Mouse (Mus musculus): Measurements from ENCODE around the gene Abhd16b.
A peak's percentile ranks its signal among the peaks of the same experiment; 100 is the strongest.

Abhd16b gene

GRCm38 (mm10) chr2:181493156-181493927 is at the start of gene Abhd16b:
Abhd16b (plus strand) TSS chr2:181493206.
- no peak for DNase-seq (ENCODE audit: low spot score)

- no peak for DNase-seq (ENCODE audit: low spot score)
Observed at GRCm38 (mm10) chr2:181452181-181452580, 40.8 kb upstream of the Abhd16b start.

- DNase-seq (ENCODE audit: low spot score) = no peak
Observed at GRCm38 (mm10) chr2:181453274-181453673, 39.7 kb upstream of the Abhd16b start.

GRCm38 (mm10) chr2:181455899-181456298 is 37.1 kb upstream of the Abhd16b start:
- no peak for DNase-seq (ENCODE audit: low spot score)

GRCm38 (mm10) chr2:181457831-181458230 is 35.2 kb upstream of the Abhd16b start:
- DNase-seq (ENCODE audit: low spot score) = peak; percentile 51

GRCm38 (mm10) chr2:181458411-181459152 is 34.4 kb upstream of the Abhd16b start:
- DNase-seq (ENCODE audit: low spot score) = peak; percentile 51

GRCm38 (mm10) chr2:181459153-181459672 is 33.8 kb upstream of the Abhd16b start, which contains the start of gene Zbtb46:
Zbtb46 (minus strand) TSS chr2:181459426.
- peak; percentile 88 for DNase-seq (ENCODE audit: low spot score)

GRCm38 (mm10) chr2:181459673-181460621 is 33.1 kb upstream of the Abhd16b start:
- DNase-seq (ENCODE audit: low spot score) = peak; percentile 83

GRCm38 (mm10) chr2:181461536-181462100 is 31.4 kb upstream of the Abhd16b start:
- no peak for DNase-seq (ENCODE audit: low spot score)

GRCm38 (mm10) chr2:181462604-181463003 is 30.4 kb upstream of the Abhd16b start:
- no peak for DNase-seq (ENCODE audit: low spot score)

- DNase-seq (ENCODE audit: low spot score) = peak; percentile 56
Observed at GRCm38 (mm10) chr2:181463008-181463738, 29.8 kb upstream of the Abhd16b start.

- DNase-seq (ENCODE audit: low spot score) = no peak
Observed at GRCm38 (mm10) chr2:181465423-181465822, 27.6 kb upstream of the Abhd16b start.

GRCm38 (mm10) chr2:181470285-181470684 is 22.7 kb upstream of the Abhd16b start:
- no peak for DNase-seq (ENCODE audit: low spot score)

- DNase-seq (ENCODE audit: low spot score) = no peak
Observed at GRCm38 (mm10) chr2:181471246-181471645, 21.8 kb upstream of the Abhd16b start.

- no peak for DNase-seq (ENCODE audit: low spot score)
Observed at GRCm38 (mm10) chr2:181472256-181472827, 20.7 kb upstream of the Abhd16b start.

- no peak for DNase-seq (ENCODE audit: low spot score)
Observed at GRCm38 (mm10) chr2:181483120-181483519, 9.9 kb upstream of the Abhd16b start.

- DNase-seq (ENCODE audit: low spot score) = peak; percentile 62
Observed at GRCm38 (mm10) chr2:181483562-181484318, 9.3 kb upstream of the Abhd16b start.

- DNase-seq (ENCODE audit: low spot score) = no peak
Observed at GRCm38 (mm10) chr2:181484456-181485233, 8.4 kb upstream of the Abhd16b start.

- peak; percentile 37 for DNase-seq (ENCODE audit: low spot score)
Observed at GRCm38 (mm10) chr2:181485741-181486140, 7.3 kb upstream of the Abhd16b start.
